ENCODE assay signal across 16 mouse cellular contexts in genomic region chr1:67022767-67023166, GRCm38 (mm10).
"Had no signal": no experiment of that assay in that cellular context is flagged by ENCODE, and none has a peak within 500 bp of the region (broad histone marks: within the 10 kb centered on the region; RNA-seq: fewer than 3 reads in every experiment).

No protein-coding gene starts in this region.

- H3K4me1 ChIP-seq: kidney, embryonic 15.5 days; limb, embryonic 10.5 days; limb, embryonic 13.5 days; midbrain, embryonic 15.5 days; neural tube, embryonic 12.5 days; stomach, embryonic 15.5 days had no signal

- H3K9ac ChIP-seq: kidney, embryonic 15.5 days; limb, embryonic 13.5 days; midbrain, embryonic 15.5 days; neural tube, embryonic 12.5 days; stomach, embryonic 15.5 days had no signal

- H3K27ac ChIP-seq: kidney, embryonic 15.5 days; limb, embryonic 10.5 days; limb, embryonic 13.5 days; midbrain, embryonic 15.5 days; neural tube, embryonic 12.5 days; stomach, embryonic 15.5 days had no signal

- H3K27me3 ChIP-seq: kidney, embryonic 15.5 days; limb, embryonic 13.5 days; midbrain, embryonic 15.5 days; neural tube, embryonic 12.5 days; stomach, embryonic 15.5 days had no signal

- ATAC-seq: midbrain, embryonic 15.5 days had no signal

- H3K4me3 ChIP-seq: kidney, embryonic 15.5 days; limb, embryonic 10.5 days; limb, embryonic 13.5 days; midbrain, embryonic 15.5 days; neural tube, embryonic 12.5 days; stomach, embryonic 15.5 days had no signal

- H3K9me3 ChIP-seq: kidney, embryonic 15.5 days; limb, embryonic 10.5 days; limb, embryonic 13.5 days; midbrain, embryonic 15.5 days; neural tube, embryonic 12.5 days; stomach, embryonic 15.5 days had no signal

- DNase-seq: kidney, adult 11 months; kidney, adult 8-10 months; kidney, postnatal 10 days; kidney, postnatal 36 days; lung, adult 2 months; lung, postnatal 14 days; lung, postnatal 4 days; right cerebral cortex, postnatal 25 days; spleen, adult 18-20 months; thymus, postnatal 25 days had no signal
